Mouse (Mus musculus) cortical plate, adult 2 months (tissue): ENCODE measurements at regions not wholly inside any gene's neighbourhood (a gene's known extent, or its start where the extent isn't known, plus 50 kb on each side); places are given as distances from the start of the nearest gene placed in this dataset.

Experiments used
- H3K27ac ChIP-seq: fragments of 200-500 bp; 2 replicates; pipeline ENCODE4 v1.5.1; 2012; ENCODE audit warnings: low read length, control low read depth, inconsistent platforms; ENCODE audit not compliant: insufficient read depth
- H3K4me1 ChIP-seq: fragments of 200-500 bp; 2 replicates; pipeline ENCODE4 v1.6.1; 2011; ENCODE audit warnings: low read length; ENCODE audit not compliant: control insufficient read depth, insufficient read depth
- H3K4me3 ChIP-seq: fragments of 200-500 bp; 2 replicates; pipeline ENCODE4 v1.5.1; 2011; ENCODE audit warnings: mild to moderate bottlenecking, low read length, control low read depth; ENCODE audit not compliant: insufficient read depth
- CTCF ChIP-seq: fragments of 200-500 bp; IDR thresholded peaks from 2 replicates; pipeline ENCODE4 v1.5.1; 2011; ENCODE audit warnings: mild to moderate bottlenecking, control low read depth, low read length; ENCODE audit not compliant: insufficient read depth; ENCODE audit errors: extremely low read depth
- POLR2A ChIP-seq: fragments of 200-500 bp; IDR thresholded peaks from 2 replicates; pipeline ENCODE4 v1.6.1; 2011; ENCODE audit warnings: mild to moderate bottlenecking, low read length, control low read depth; ENCODE audit not compliant: insufficient read depth; ENCODE audit errors: extremely low read depth

DNA sequence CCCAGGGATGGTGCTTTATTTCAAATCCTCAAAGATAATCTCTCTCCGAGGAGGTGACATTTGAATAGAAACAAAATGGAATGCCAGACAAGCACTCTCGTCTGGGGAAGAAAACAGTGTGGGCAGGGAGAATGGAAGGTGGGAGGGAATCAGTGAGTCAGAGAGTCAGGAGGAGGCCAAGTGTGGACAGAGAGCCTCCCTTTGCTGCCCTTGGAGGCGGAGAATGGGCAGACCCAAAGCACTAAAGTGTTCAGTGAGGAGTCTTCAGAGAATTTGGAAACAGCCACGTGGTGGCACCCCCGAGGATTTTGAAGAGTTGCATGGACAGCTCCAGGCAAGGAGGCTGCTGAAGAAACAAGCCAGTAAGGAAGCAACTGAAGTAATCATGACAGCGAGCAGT is 367.2 kb downstream of the Pdcd6ip start:
- no peak for TF ChIP-seq CTCF
- TF ChIP-seq POLR2A: no peak
- Histone ChIP-seq H3K4me3 (no peak overlapping the region), H3K4me1 (peaks cover 4% of the 10 kb centered on the region; the same call in 1 of the 2 replicates), H3K27ac (peak overlapping the region; percentile 80; the same call in 1 of the 2 replicates)

DNA sequence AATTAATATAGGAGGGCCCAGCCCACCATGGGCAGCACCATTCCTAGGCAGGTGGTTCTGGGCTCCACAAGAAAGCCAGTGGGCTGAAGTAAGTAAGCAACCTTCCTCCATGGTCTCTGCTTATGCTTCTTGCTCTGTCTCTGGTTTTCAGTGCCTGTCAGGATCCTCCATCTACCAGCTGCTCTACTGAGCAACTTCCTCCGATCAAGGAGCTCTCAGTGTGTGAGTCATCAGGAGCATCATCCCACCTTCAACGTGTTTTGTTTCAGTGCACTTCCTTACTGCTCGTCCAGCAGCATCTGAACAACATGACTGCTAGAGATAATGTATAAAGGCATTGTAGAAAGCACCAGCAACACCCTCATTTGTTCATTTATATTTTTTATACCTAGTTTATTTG is 368.0 kb downstream of the Pdcd6ip start:
- TF ChIP-seq POLR2A: 0 out of 2 replicates have a peak, but pooled peaks have one; percentile 13
- no peak for TF ChIP-seq CTCF
- no peak overlapping the region for H3K4me3 ChIP-seq
- H3K27ac ChIP-seq: peak overlapping the region; percentile 80; the same call in 1 of the 2 replicates
- peaks cover 4% of the 10 kb centered on the region; the same call in 1 of the 2 replicates for H3K4me1 ChIP-seq

DNA sequence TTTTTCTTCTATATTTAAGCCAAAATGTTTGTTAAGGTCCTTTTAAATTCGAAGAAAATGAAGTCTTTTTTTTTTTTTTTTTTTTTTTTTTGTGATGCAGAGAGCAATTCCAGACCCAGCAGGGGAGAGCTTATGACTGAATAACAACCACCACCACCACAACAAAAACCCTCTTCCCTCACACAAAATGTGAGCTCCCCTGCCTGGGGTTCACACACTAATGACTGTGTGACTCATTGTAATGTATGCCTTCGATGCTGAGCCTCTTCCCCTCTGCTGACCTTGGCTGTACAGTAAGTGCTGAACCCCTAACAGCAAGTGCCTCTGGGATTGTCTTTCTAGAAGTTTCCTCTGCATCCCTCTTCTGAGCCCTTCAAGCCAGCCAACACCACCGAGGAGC is 383.6 kb downstream of the Pdcd6ip start:
- Histone ChIP-seq H3K4me3 (no peak overlapping the region), H3K27ac (no peak overlapping the region), H3K4me1 (no peaks in the 10 kb centered on the region)
- TF ChIP-seq POLR2A (no peak), CTCF (no peak)

DNA sequence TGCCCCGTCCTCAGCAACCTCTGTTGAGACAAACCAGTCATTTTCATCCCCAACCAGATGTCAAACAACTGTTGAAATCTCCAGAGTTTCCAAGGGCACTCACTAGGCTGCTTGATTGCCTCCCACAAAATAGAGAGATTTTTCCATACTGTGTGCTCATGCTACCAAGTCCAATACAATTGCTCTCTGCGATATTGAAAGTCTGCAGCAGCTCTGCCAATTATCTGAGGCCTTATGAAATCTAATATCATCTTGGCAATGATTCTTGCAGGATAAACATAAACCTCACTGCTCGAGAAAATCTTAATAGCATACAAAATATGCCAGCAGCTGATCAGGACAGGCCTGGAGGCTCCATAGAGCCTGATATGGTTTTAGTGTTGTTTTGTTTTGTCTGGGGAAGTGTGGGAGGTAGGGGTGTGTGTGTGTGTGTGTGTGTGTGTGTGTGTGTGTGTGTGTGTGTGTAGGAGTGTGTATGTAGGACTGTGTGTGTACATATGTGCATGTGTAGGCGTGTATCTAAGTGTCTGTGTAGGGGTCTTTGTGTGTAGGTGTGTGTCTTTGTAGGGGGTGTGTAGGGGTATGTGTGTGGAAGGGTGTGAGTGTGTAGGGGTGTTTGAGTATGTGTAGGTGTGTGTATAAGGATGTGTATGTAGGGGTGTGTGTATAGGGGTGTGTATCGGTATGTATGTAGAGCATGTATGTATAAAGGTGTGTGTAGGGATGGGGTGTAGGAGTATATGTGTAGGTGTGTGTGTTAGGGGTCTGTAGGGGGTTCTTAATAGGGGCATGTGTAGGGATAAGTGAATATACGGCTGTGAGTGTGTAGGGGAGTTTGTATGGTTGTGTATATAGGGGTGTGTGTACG is 398.1 kb downstream of the Pdcd6ip start:
- Histone ChIP-seq H3K4me1 (peaks cover 5% of the 10 kb centered on the region; the same call in 1 of the 2 replicates), H3K27ac (no peak overlapping the region), H3K4me3 (no peak overlapping the region)
- TF ChIP-seq CTCF (no peak), POLR2A (no peak)

DNA sequence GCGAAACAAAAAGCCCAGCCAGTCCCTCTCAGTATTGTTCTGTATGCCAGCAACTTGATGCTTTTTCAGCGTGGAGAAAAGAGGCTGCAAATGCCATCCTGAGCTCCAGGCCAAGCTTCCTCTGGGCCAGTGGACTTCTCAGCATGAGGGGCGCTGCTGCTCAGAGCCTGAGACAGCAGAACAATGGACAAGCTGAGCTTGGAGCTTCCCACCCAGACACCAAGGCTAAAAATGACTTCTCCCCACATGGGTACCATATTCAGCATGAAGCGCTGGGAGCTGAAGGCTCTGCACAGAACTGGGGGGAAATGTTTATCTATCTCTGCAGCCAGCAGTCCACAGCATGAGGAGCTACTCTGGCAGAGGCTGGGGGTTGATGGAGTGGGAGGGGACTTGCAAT is 402.3 kb downstream of the Pdcd6ip start:
- Histone ChIP-seq H3K4me3 (no peak overlapping the region), H3K27ac (0 out of 2 replicates have a peak overlapping the region, but pooled peaks have one; percentile 11), H3K4me1 (peaks cover 7% of the 10 kb centered on the region)
- TF ChIP-seq POLR2A (no peak), CTCF (no peak)

DNA sequence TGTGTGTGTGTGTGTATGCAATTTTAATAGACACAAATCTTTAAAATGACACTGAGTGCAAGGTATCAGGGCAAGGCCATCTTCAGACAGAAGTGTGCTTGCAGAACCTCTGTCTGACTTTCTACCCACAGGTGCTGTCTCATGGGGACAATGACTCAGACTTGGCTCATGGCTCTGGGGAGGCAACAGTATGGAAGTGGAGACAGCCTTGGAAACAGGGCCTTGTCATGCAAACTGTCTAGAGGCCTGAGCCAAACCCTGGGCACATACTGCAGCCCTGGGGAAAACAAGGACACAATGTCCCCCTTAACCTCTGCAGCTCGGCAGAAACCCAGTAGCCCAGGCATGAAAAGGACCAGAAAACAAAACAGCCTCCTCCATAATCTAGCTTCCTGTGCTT is 405.6 kb downstream of the Pdcd6ip start:
- TF ChIP-seq POLR2A: no peak
- TF ChIP-seq CTCF: no peak
- no peak overlapping the region for H3K4me3 ChIP-seq
- peak overlapping the region; percentile 3; the same call in 1 of the 2 replicates for H3K27ac ChIP-seq
- H3K4me1 ChIP-seq: peaks cover 5% of the 10 kb centered on the region

DNA sequence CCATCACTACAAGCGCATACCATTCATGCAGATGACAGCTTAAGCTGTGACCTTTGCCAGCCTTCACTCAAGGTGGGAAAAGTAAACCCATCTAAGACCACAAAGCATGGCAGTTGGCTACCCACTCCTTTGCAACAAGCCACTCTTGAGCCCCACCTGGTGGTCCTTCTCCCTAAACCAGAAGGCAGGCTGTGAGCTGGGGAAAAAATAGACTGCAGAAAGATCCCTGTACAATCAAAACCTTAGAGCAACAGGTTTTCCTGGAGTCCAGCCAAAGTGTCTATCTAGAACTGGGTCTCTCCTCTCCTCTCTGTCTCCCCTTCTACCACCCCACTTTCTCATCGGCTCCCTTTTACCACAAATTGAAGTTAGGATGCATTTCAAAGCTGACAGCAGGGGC is 407.2 kb downstream of the Pdcd6ip start:
- TF ChIP-seq CTCF (peak; percentile 43), POLR2A (no peak)
- peak overlapping the region; percentile 75 for H3K27ac ChIP-seq

DNA sequence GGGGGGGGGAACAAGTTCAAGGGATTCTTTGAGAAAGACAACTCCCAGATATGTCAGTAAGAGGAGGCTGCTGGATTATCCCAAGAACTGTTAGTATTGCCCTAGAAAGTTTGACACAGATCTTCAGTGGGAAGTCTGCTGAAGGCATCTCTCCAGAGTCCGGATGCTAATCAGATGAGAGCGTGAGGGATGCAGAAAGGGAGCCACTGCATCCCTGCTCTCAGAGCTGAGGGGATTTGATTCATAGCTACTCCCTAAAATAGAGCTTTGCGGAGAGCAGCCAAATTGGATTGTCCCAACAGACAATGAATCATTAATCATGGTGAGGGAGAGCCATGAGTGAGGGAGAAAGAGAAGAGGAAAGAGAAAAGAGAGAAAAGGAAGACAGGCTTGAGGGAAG is 408.2 kb downstream of the Pdcd6ip start:
- peaks cover 2% of the 10 kb centered on the region; the same call in 1 of the 2 replicates for H3K4me1 ChIP-seq
- H3K27ac ChIP-seq: no peak overlapping the region
- TF ChIP-seq CTCF (no peak), POLR2A (no peak)
- no peak overlapping the region for H3K4me3 ChIP-seq

More for the DNA sequence above, 407.2 kb downstream of the Pdcd6ip start:
- Histone ChIP-seq H3K4me1 (peaks cover 5% of the 10 kb centered on the region), H3K4me3 (no peak overlapping the region)

DNA sequence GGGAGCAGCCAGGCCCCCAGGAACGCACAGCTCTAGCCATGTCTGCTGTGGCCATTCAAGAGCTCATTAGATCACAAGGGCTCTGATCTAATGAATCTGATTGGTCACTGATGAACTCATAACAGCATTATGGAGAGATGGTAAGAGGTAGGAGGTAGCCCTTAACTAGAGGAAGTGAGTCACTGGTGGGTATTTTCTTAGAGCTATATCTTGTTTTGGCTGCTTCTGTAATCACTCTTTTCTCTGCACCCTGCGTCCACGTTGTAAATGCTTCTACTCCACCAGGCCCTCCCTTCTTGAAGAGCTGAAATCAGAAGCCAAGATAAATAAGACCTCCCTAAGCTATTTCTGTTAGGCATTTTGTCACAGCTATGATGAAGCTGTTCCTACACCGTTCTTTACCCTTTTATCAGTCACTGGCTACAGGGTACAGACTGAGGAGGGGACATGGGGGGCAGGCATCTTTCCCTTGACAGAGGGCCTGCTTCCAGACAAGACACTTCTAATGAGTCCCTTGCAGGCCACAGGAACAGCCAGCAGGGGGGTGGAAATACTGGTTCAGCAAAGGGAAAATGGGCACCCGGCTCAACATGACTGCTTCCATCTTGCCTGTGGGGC is 412.1 kb downstream of the Pdcd6ip start:
- peak overlapping the region; percentile 60; the same call in 1 of the 2 replicates for H3K27ac ChIP-seq
- TF ChIP-seq CTCF: no peak
- TF ChIP-seq POLR2A: no peak
- H3K4me1 ChIP-seq: no peaks in the 10 kb centered on the region; the same call in 1 of the 2 replicates
- H3K4me3 ChIP-seq: no peak overlapping the region
